Mouse (Mus musculus) frontal cortex, postnatal 10 days (tissue): ENCODE results near the gene Baz1a.
"Not testable (repeated sequence)": the region's sequence is repeated elsewhere in the genome, so short reads cannot be mapped to it uniquely, and the experiment has no call there.

Source experiments
- DNase-seq, 2 experiments: peaks; one replicate each; pipeline ENCODE4 v3.0.0; 2022; ENCODE audit warnings: low spot score in 2 of 2, mixed read lengths in 1 of 2

Baz1a gene

GRCm38 (mm10) chr12:54980939-54981338 lies 33.2 kb downstream of the Baz1a start:
- DNase-seq = no peak

GRCm38 (mm10) chr12:54980532-54980931 lies 33.6 kb downstream of the Baz1a start:
- DNase-seq = no peak

DNA sequence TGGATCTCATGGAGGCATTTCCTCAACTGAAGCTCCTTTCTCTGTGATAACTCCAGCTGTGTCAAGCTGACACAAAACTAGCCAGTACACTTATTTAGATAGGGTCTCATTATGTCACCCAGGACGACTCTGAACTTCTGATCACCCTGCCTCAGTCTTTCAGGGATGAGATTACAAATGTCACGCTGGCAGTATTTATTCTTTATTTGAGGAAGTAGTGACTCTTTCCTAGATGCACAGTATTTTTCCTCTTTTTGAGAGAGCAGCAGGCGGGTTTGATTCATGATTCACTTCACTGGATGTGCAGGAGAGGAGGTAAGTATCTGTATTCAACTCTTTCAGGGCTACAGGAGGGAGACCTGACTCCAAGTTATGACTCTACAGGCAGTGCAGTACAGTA lies 45.1 kb downstream of the Baz1a start:
- DNase-seq = no peak

DNA sequence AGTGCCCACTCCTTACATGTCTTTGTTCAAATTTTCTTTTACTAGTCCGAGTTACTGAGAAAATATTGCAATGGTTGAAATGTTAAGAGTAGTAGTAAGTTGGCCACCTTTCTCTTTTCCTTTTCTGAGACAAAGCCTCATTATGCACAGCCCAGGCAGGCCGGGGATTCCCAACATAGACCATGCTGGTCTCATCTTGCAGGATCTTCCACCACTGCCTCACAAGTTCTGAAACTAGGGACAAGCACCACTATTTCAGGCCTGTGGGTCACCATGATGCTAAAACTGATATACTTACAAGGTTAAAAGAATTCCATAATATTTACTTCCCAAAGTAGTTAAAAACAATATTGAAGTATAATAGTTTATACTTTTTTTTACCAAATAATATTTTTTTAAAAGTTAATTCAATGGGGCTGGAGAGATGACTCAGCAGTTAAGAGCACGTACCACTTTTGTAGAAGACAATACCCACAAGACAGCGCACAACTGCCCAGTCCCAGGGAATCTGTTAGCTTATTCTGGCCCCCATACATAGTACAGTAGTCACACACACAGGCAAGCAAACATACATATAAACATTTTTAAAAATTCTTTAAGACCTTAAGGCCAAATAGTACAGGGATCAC lies 48.5 kb downstream of the Baz1a start:
- DNase-seq = no peak

- no peak for DNase-seq
Observed at GRCm38 (mm10) chr12:54959569-54959968, 54.6 kb downstream of the Baz1a start.

- no peak for DNase-seq
Observed at GRCm38 (mm10) chr12:54956974-54957373, 57.2 kb downstream of the Baz1a start.

DNA sequence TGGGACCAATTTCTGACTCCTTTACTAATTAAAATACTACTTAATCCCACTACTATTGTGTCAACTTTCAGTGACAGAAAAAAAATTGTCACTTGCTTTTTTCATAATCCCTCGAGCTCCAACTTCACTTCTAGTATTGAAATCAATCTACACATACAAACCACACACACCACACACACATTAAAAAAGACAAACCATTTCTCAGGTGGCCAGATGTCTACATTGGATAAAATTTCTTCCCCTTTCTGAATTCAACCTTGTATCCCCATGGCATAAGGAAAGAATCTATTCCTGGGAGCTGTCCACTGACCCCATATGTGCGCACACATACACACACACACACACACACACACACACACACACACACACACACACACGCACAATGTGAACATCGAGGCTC lies 57.7 kb downstream of the Baz1a start:
- DNase-seq = no peak

DNA sequence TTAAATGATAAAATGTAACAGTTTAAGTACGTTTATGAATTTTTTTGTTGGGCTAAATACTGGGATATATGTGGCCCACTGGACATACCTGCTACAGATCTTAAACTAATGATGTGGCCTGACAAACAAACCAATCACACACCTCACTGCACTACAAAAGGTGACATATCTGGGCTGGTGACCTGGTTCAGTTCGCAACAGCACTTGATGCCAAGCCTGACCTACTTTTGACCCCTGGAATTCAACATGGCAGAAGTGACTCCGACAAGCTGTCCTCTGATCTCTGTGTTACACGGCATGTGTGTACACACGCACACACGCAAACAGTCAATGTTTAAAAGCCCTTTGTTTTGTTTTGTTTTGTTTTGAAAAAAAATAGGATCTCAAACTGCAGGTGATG lies 68.0 kb downstream of the Baz1a start:
- DNase-seq = no peak

- DNase-seq = not testable (repeated sequence)
Observed at GRCm38 (mm10) chr12:54942586-54943157, 71.5 kb downstream of the Baz1a start.

DNA sequence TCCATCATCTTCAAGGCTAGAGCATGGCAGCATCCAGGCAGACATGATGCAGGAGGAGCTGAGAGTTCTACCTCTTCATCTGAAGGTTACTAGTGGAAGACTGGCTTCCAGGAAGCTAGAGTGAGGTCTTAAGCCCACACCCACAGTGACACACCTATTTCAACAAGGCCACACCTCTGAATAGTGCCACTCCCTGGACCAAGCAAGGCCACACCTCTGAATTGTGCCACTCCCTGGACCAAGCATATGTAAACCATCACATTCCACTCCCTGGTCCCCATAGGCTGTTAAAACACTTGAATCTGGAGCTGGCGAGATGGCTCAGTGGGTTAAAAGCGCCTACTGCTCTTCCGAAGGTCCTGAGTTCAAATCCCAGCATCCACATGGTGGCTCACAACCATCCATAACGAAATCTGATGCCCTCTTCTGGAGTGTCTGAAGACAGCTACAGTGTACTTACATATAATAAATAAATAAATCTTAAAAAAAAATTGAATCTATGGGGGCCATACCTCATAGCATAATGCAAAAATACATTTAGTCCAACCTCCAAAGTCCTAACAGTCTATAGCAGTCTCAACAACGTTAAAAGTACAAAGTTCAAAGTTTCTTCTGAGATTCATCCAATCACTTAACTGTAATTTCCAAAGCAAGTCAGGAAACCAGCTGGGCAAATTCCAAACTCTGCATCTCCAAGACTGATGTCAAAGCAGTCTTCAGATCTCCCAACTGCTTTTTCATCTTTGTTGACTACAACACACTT lies 76.4 kb downstream of the Baz1a start:
- not testable (repeated sequence) for DNase-seq

- DNase-seq = no peak
Observed at GRCm38 (mm10) chr12:54910387-54910786, 103.8 kb downstream of the Baz1a start.

DNA sequence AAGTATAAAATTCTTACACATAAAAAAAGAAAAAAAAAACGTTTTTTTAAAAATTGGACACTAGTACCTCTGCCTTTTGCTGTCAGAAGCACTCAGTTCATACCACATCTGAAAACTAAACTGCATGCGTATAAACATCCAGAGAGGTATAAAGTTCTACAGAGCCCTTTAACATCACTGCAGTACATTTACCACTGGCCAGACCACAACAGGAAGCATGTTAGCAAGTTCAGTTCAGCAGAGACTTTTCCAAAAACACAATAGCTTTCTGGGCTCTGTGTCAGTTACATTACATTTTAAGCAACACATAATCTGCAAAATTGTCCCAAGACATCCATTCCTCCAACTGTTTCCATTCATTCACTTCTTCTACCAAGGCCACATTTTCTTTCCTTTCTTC lies 121.6 kb downstream of the Baz1a start:
- not testable (repeated sequence) for DNase-seq

GRCm38 (mm10) chr12:54890426-54890825 lies 123.7 kb downstream of the Baz1a start:
- no peak for DNase-seq

DNA sequence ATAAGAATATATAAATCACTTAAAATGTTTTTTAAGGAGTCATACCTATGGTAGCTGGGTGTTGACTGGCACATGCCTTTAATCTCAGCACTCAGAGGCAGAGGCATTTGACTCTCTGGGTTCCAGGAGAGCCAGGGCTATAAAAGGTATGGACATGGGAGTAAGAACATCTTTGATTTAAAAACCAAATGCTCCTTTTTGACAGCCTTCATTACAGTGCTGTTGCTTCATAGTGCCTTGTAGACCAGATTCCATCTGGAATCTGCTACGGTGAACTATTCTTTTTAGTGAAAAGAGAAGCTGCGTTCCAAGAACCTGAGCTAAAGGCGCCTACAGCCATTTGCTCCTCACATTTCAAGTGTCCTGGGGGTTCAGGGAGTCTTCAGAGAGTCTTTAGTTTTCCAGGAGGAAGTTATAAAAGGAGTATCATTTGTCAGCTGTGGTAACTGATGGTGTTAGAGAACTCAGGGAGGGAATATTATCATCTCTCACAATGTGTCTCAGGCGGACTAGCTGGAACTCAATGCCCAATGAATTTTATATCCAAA lies 126.5 kb downstream of the Baz1a start:
- no peak for DNase-seq

- DNase-seq = peak in 1 of 2 experiments; percentile 14
Observed at GRCm38 (mm10) chr12:54879630-54880029, 134.5 kb downstream of the Baz1a start.

DNA sequence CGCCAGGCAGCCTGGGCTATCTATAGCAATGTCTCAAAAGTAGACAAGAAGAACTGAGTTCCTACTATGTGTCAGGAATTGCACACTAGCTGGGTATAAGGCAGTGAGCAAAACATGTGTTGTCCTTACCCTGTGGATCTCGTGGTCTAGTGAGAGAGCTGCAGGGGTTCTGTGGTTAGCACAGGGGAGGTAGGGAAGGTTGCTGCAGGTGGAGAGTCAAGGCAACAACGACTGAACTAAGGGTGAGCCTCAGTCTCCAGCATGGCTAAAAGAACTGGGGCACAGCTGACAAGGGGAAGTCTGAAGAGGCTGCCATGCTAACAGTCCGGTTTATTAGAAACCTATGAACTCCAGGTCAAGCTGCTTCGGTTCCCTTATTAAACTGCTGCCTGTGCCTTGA lies 134.9 kb downstream of the Baz1a start:
- no peak for DNase-seq

DNA sequence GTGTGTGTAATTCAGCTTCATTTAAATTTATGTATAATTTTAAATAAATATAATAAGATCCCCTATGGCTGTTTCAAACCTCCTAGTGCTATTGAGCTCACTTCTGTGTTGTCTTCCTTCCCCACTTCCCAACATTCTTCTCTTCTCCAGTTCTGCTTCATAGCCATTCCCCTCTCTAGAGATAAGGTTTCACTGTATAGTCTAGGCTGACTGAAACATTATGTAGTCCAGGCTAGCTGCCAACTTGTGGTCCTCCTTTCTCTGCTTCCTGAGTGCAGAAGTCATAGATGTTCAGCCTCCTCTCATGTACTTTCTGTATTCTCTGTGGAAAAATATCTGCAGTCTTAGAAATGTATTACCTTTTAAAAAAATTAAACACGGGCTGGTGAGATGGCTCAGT lies 136.3 kb downstream of the Baz1a start:
- DNase-seq = no peak

GRCm38 (mm10) chr12:54876879-54877278 lies 137.3 kb downstream of the Baz1a start:
- DNase-seq = no peak

GRCm38 (mm10) chr12:54874711-54875110 lies 139.4 kb downstream of the Baz1a start:
- DNase-seq = no peak

DNA sequence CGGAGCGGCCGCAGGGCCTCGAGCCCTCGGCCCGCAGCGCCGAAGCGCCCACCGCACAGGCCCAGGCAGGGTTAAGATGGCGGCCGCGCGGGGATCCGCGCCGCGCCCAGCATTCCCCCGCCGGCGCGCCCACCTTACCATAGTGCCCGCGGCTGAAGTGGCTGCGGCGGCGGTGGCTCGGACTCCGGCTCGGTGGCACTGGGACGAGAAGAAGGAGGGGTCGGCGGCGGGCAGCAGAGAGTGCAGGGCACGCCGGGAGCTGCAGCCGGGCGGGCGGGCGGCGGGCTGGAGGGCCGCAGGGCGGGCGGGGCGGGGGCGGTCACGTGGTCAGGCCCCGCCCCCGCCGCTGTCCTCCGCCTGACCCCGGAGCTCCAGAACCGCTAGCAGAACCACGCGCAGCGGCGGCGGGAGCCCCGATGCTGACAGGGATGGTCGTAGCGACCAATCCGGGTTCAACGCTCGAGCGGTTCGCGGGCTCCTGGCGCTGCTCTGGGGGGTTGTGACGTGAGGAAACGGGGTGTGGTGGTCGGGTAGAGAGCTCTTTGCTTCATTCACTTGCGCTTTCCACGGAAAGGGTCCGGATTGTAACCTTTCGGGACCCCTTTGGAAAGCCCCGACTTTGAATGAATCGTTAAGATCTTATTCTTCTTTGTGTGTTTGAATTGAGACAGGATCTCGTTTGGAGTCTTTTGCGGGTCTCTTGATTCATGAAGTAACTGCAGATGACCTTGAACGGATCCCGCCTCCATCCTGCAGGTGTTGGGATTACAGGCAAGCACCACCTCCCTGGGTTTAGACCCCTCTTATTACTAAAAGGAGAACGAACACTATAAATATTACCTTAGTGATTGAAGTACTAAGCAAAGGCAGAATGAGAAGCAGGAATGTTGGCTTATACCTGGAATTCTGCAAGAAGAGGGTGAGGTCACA lies 151.3 kb downstream of the Baz1a start, which contains the start of gene Cfl2:
Gene Cfl2, minus strand, starts transcription at position 272 of the 930 bp plus-strand sequence.
- DNase-seq = peak; percentile 84 to 87

DNA sequence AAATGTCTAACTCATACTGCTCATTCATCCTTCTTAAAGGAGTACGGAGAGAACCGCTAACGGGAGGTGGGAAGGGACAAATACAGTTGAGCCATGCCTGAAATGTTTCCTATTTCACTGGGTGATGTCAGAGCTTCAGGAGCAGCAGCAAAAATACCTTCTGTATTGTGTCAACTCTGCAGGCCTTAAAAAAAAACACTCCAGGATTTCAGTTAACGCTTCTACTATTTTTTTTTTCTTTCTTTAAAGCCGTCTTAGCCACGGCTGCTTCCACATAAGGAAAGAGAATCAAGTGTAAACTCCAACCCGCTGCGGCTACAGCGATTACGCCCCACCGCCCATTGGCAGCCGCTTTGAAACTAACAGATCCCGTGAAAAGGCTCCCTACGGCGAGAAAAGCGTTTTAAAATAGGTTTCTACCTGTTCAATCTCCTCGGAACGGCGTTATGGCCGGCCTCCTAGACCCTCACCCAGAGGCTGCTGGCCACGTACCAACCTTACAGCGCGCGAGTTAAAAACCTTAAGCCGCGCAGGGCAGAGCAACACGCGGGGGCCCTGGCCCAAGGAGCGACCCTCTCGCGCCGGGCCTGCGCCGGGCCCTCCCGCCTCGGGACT lies 152.1 kb downstream of the Baz1a start:
- DNase-seq = peak in 1 of 2 experiments; percentile 20
